ENCODE assay signal across 12 mouse cellular contexts in genomic region chr8:11348622-11349021, GRCm38 (mm10). TPM values are rescaled to one million over a fixed set of nuclear protein-coding genes. Genes with fewer than 3 reads are reported as not detected.
DNase-seq lines count a peak whose midpoint lies in the region; ATAC-seq and TF ChIP-seq lines count a peak whose summit lies in the region.
"Had no signal": no experiment of that assay in that cellular context is flagged by ENCODE, and none has a peak within 500 bp of the region (broad histone marks: within the 10 kb centered on the region; RNA-seq: fewer than 3 reads in every experiment).

No protein-coding gene starts in this region.

- peak overlapping the region; percentile 12; the same call in 1 of the 2 replicates for H3K27ac ChIP-seq in testis, adult 2 months (ENCODE audit: control insufficient read depth, insufficient read depth, low read depth, low read length)
- H3K27ac ChIP-seq in heart, postnatal 0 days (ENCODE audit: low read depth): peak overlapping the region; percentile 67
- H3K27ac ChIP-seq in midbrain, embryonic 15.5 days: no peak overlapping the region
- H3K27ac ChIP-seq: macrophage had no signal

- 9% methylated on average over 11 of the region's 11 CpGs for WGBS in heart, postnatal 0 days
- 91% methylated on average over 11 of the region's 11 CpGs for WGBS in midbrain, embryonic 15.5 days

- no peaks in the 10 kb centered on the region for H3K27me3 ChIP-seq in testis, adult 2 months (ENCODE audit: control insufficient read depth, insufficient read depth, low read length)
- H3K27me3 ChIP-seq in heart, postnatal 0 days (ENCODE audit: control insufficient read depth, insufficient read depth, low read length): no peaks in the 10 kb centered on the region
- no peaks in the 10 kb centered on the region for H3K27me3 ChIP-seq in midbrain, embryonic 15.5 days (replicated peaks)

- TF ChIP-seq POLR2A in testis, adult 2 months (IDR thresholded peaks at IDR 0.05; ENCODE audit: control insufficient read depth, low read depth, low read length): no peak

- no peaks in the 10 kb centered on the region for H3K4me1 ChIP-seq in testis, adult 2 months (ENCODE audit: control insufficient read depth, insufficient read depth, low read length)
- H3K4me1 ChIP-seq in heart, postnatal 0 days (ENCODE audit: control insufficient read depth, insufficient read depth): peaks cover 59% of the 10 kb centered on the region
- H3K4me1 ChIP-seq in midbrain, embryonic 15.5 days: no peaks in the 10 kb centered on the region

- no peak for TF ChIP-seq CTCF in testis, adult 2 months (IDR thresholded peaks at IDR 0.05; ENCODE audit: control insufficient read depth, insufficient read depth, insufficient replicate concordance, low read depth, low read length)
- TF ChIP-seq CTCF in heart, postnatal 0 days (IDR thresholded peaks at IDR 0.05; ENCODE audit: low read depth): no peak

- H3K9me3 ChIP-seq in heart, postnatal 0 days (replicated peaks; ENCODE audit: control insufficient read depth, low read length): no peaks in the 10 kb centered on the region
- no peaks in the 10 kb centered on the region for H3K9me3 ChIP-seq in midbrain, embryonic 15.5 days

- intact Hi-C loops in heart, postnatal 25 days (cut with DNase I): loop anchor here (5.0 kb wide), 1 partner anchor 44 kb away; no protein-coding TSS in a partner anchor

- DNase-seq in heart, adult 11 months: peak; percentile 97
- DNase-seq in heart, postnatal 25 days (ENCODE audit: low spot score): no peak
- no peak for DNase-seq in testis, postnatal 10 days (ENCODE audit: low spot score)
- DNase-seq in heart, postnatal 0 days (ENCODE audit: low spot score): peak; percentile 41
- DNase-seq in retina, embryonic 14.5 days (ENCODE audit: low spot score): no peak
- DNase-seq in kidney, adult 9 months: no peak
- DNase-seq: cerebellum, adult 18-20 months; right cerebral cortex, postnatal 25 days had no signal

- H3K4me2 ChIP-seq in heart, postnatal 0 days (ENCODE audit: low read depth, low read length): peak overlapping the region; percentile 10
- no peak overlapping the region for H3K4me2 ChIP-seq in midbrain, embryonic 15.5 days

- H3K9ac ChIP-seq in heart, postnatal 0 days (replicated peaks; ENCODE audit: low read depth, low read length): no peak overlapping the region
- no peak overlapping the region for H3K9ac ChIP-seq in midbrain, embryonic 15.5 days

- H3K36me3 ChIP-seq in testis, adult 2 months (ENCODE audit: control insufficient read depth, insufficient read depth, low read length): no peaks in the 10 kb centered on the region
- H3K36me3 ChIP-seq in heart, postnatal 0 days (replicated peaks; ENCODE audit: control insufficient read depth, insufficient read depth, low read length): peaks cover 5% of the 10 kb centered on the region; the same call in 1 of the 2 replicates
- H3K36me3 ChIP-seq in midbrain, embryonic 15.5 days (replicated peaks): no peaks in the 10 kb centered on the region

- peak; percentile 56 for ATAC-seq in heart, postnatal 0 days (ENCODE audit: insufficient read depth, low read depth)
- ATAC-seq in midbrain, embryonic 15.5 days (replicated peaks): no peak
- ATAC-seq: inflammation-experienced regulatory T-cells, adult 6 months had no signal

- no peak overlapping the region for H3K4me3 ChIP-seq in testis, adult 2 months (ENCODE audit: control insufficient read depth, low read depth, low read length)
- H3K4me3 ChIP-seq in heart, postnatal 0 days (ENCODE audit: low read depth, low read length): no peak overlapping the region
- H3K4me3 ChIP-seq in midbrain, embryonic 15.5 days: no peak overlapping the region

- TF ChIP-seq EP300 in heart, postnatal 0 days (IDR thresholded peaks at IDR 0.05; ENCODE audit: low read depth): no peak

RNA-seq across cellular contexts. Expression of gene Col4a1, which starts 36.0 kb away (rescaled TPM):
- 100 to 1,000 TPM; 537 to 622 TPM for total RNA-seq in heart, postnatal 25 days (2021)
- 17.8 and 18.8 TPM in 2 replicates for polyA plus RNA-seq in testis, adult 2 months (2012; rRNA removed)
- 921 and 1,061 TPM in 2 replicates for total RNA-seq in heart, postnatal 0 days (2014; rRNA removed; ENCODE audit: low replicate concordance)
- 163 and 191 TPM in 2 replicates for polyA plus RNA-seq in heart, postnatal 0 days (2015; fragmentation: Nextera tagmentation; extraction: Ambion mirVana)
- polyA plus RNA-seq in midbrain, embryonic 15.5 days (2015; fragmentation: Nextera tagmentation; extraction: Ambion mirVana): 90.6 and 102 TPM in 2 replicates

RNA-seq across cellular contexts. Expression of gene Col4a2, which starts 36.0 kb away (rescaled TPM):
- total RNA-seq in heart, postnatal 25 days (2021): 100 to 1,000 TPM; 292 to 338 TPM
- 8.4 and 9.0 TPM in 2 replicates for polyA plus RNA-seq in testis, adult 2 months (2012; rRNA removed)
- 315 and 329 TPM in 2 replicates for total RNA-seq in heart, postnatal 0 days (2014; rRNA removed; ENCODE audit: low replicate concordance)
- 87.7 and 98.5 TPM in 2 replicates for polyA plus RNA-seq in heart, postnatal 0 days (2015; fragmentation: Nextera tagmentation; extraction: Ambion mirVana)
- polyA plus RNA-seq in midbrain, embryonic 15.5 days (2015; fragmentation: Nextera tagmentation; extraction: Ambion mirVana): 43.7 and 47.5 TPM in 2 replicates
- polyA plus RNA-seq: inflammation-experienced regulatory T-cells, adult 6 months had no signal

Comparison
In these comparisons a context has a peak if more than half of its experiments do, and no peak if none do; other contexts are left out.
1. DNase-seq: peak in heart, adult 11 months (single experiment) and heart, postnatal 0 days (single experiment); none in heart, postnatal 25 days (single experiment), testis, postnatal 10 days (single experiment), retina, embryonic 14.5 days (single experiment) and kidney, adult 9 months (single experiment).